Mouse (Mus musculus): ENCODE data around the gene Tll2.
A peak's percentile ranks its signal among the peaks of the same experiment; 100 is the strongest.

Gene Tll2

DNA sequence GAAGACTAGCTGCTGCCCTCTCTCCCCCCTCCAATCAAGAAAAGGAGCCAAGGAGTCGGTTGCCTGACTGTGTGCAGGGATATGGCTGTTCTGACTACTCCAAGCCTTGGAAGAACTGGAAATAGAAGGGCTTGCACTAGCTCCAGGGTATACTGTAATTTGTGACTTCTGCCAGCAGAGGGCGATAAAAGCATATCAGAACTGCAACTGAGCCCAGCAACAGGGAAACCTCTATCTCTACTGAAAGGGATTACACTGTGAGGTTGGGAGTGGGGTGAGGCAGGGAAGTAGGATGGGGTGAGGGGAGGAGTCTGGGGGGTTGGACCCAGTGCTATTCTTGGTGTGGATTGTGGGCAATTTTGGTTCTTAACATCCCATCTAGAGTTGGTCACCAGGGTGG, 119.9 kb downstream of the Tll2 start:
- DNase-seq: peak; percentile 69

- DNase-seq: no peak
These were observed 120.3 kb downstream of the Tll2 start for GRCm38 (mm10) chr19:41086289-41086688.

DNA sequence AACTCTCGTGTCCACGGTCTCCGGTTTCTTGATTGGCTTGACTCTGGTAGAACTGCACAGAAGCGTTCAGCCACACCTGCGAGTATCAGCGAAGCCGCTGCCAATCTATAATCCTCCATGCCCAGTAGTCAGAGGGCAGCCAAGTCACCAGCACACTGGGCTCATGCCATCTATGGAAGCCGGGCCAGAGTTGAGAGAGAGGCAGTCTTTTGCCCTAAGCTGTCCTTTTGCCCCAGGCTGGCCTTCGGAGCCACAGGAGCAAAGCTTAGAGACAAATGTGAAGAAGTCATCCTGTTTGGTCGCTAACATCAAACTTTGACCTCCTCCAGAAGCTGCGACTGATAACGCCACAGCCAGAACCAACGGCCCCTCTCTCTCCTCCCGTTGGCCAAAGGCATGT, 123.0 kb downstream of the Tll2 start:
- no peak for DNase-seq

DNA sequence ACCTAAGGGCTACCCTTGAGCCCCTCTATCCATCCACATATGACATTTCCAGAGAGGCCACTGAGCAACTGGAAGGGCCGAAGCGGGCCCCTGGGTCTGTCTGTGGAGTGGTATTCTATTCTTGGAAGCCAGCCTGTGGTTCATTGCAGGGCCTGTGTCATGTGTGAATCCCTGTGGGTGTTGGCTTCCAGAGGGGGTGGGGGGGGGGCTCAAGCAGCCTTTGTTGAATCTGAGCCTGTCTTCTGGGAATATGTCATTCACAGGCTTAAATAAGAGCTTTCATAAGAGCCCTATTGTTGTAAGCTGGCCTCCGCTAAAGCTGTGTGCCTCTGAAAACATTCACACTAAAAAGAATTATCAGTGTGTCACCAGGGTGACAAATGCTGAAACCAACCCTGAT, 125.0 kb downstream of the Tll2 start:
- DNase-seq: no peak

DNA sequence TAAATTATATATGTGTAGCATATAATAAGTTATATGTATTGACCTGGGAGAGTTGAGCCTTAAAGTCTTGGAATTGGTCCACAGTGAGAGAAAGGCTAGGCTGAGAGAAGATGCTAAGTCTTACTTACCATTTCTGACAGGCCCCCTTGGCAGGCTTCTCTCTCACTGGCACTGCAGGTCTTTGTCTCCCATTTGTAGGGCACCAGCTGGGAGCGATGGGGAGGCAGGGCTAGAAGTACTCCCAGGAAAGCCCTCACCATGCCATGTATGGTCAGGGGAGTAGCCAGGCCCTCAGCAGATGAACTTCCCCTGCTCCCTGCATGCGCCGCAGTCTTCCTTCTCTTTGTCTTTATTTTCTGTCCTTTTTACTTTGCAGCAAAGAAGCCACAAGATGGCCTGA, 129.7 kb downstream of the Tll2 start, which contains the start of gene Opalin:
TSS of gene Opalin (minus strand) at position 208 of the 400 bp plus-strand sequence.
- DNase-seq: no peak

DNA sequence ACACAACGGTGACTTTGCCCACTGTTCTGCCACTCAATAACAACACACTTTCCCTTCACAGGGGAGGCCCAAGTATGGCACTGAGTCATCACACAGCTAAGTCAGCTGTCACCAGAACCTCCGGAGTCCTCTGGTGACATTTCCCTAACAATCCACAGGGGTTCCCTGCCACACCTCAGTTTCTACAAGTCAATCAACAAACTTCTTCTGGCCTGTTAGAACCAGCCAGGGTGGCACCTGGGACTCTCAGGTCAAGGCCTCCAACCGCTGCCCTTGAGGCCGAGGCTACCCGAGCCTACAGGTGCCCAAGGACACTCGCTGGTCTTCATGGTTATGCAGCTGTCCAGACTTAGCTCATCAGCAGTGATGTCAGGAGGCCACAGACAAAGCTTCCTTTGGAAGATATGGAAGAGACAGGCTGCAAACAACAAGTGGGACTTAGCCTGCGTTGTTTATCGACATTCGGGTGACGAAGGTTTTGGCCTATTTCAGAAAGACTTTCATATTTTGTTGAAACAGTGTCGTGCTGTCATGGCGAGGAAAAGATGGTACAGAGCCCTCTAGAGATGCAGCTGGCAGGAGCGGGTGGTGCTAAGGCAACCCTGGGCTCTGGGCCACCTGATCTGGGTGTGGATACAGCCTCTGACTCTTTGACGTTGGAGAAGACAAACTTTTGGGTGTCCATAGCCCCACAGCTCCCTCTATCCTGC, 132.7 kb downstream of the Tll2 start:
- DNase-seq: no peak

DNA sequence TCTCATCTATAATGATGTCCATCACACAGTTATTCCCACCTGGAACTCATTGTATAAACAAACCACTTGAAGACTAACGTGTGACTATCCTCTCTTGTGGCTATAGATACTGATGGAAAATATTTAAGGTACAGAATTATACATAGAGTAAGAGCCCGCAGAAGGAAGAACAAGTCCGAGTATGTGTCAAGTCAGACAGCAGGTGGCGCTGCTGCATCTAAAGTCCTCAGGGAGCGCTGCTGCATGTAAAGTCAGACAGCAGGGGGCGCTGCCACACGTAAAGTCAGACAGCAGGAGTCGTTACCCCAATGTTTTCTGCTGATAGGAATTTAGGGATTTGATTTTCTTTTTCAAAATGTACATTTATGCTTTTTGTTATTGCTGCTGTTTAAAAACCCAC, 135.1 kb downstream of the Tll2 start:
- DNase-seq: peak; percentile 85

- DNase-seq: no peak
These were observed 151.9 kb downstream of the Tll2 start for GRCm38 (mm10) chr19:41054702-41055101.

GRCm38 (mm10) chr19:41053530-41053929, 153.1 kb downstream of the Tll2 start:
- DNase-seq: no peak

GRCm38 (mm10) chr19:41052247-41052646, 154.4 kb downstream of the Tll2 start:
- DNase-seq: no peak

GRCm38 (mm10) chr19:41051714-41052113, 154.9 kb downstream of the Tll2 start:
- no peak for DNase-seq

DNA sequence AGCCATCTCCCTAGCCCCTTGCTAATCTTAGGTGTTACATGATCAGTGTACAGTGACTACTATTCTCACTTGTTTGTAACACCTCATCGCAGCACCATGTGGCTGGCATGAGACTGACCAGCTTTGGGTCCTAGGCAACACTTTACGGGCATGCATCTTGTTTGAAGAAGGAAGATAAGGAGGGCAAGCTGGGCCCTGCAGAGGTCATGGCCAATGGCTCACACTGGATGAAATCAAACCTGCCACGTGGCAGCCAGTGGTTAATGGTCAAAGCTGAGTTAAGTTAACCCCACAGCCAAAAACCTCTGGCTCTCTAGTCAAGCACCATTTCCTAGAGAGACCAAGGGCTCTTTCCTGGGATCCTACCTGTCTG, 158.5 kb downstream of the Tll2 start:
- DNase-seq: no peak

DNA sequence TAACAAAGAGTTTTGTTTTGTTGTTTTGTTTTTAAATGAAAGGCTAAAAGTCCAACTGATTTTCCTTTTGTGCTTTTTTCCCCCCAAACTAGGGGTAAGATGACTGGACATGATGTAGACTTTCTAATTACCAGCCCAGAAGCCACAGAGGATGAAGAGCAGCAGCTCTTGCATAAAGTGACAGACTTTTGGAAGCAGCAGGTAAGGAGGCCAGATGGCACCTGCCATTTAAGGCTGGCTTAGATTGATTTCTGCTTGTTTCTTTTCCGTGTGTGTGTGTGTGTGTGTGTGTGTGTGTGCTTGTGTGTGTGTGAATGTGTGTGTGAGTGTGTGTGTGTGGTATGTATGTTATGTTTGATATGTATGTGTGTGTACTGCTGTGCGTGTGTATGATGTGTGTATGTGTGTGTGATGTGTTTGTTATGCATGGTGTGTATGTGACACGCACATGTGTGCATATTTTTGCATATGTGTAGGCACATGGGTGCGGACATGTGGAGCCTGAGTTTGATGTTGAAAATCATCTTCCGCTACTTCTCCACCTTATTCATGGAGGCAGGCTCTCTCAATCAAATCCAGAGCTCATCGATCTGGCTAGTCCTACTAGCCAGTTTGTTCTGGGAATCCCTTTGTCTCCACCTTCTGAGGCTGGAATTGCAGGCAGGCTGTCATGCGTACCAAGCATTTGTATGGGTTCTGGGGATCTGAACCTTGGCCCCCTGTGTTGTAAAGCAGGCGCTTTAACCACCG, 159.0 kb downstream of the Tll2 start:
- no peak for DNase-seq

GRCm38 (mm10) chr19:41045091-41045770, 161.4 kb downstream of the Tll2 start:
- no peak for DNase-seq

- DNase-seq: no peak
These were observed 167.5 kb downstream of the Tll2 start for GRCm38 (mm10) chr19:41039110-41039509.

DNA sequence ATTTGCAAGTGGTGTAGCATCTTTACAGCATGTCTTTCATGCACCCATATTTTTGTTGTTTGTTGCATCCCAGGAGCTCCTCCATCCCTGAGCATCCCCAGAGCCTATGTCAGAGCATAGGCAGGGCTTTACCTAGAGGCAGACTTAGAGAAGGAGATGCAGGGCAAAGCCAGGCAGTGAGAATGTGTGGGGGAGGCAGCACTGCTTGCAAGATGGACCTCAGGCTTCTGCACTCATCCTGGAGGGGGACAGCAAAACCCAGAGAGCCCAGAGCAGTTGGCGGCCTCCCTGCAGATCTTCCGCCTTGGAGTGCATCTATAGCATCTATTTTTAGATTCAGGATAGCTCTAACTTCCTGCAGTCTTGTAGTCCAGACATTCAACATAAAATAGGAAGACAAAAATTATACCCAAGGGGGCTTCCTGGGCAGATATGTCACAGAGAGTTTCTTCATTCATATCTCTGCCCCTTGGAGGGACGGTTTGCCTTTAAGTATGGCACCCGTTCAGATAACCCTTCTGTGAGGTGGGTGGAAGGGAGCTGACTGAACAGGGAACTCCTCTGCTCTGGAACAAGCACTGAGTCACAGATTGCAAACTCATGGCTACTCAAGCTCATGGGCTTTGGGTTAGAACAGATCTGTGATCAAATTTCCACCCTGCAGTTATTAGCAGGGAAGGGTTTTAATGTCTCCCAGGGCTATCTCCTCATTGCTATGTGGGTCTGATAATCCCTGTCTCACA, 170.7 kb downstream of the Tll2 start:
- no peak for DNase-seq

All from right cerebral cortex, postnatal 25 days (tissue).